Mouse (Mus musculus): ENCODE results near the gene Trp53tg5.
A peak's percentile ranks its signal among the peaks of the same experiment; 100 is the strongest.

Gene Trp53tg5

DNA sequence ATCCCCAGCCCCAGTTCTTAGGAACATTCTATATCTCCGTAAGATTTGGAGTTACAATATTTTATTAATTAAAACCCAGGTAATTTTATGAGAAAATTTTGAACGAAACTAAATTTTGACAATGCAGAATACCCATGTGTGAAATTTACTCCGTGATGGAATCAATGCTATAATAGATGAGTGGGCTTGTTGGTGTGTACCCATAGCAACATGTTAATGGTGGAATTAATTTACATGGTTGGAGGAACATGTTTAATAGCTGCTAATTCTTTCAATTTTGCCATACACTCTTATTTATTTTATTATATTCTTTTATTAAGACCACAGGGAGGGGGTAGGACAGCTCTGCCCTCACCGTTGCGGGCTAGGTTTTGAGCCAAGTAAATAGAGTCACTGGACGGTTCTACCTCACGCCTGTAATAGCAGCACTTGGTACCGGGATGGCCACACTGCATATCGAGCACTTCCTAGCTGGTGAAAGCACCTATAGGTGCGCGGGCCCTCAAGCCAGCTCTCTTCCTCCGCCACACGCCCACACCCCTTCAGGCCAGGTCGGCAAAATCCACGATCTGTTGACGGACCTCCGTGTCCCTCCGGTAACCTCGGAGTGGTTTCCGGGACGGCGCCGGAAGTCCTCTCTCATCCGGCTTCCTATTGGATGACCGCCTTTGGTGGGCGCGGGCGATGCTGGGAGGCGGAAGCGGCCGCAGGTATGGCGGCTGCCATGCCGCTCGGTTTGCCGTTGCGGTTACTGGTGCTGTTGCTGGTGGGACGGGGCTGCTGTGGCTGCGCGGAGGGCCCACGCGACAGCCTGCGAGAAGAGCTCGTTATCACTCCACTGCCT, 23.5 kb upstream of the Trp53tg5 start, which contains the start of gene Pigt:
Pigt (plus strand) TSS at position 674 of the 844 bp plus-strand sequence.
- peak; percentile 76 to 78 for DNase-seq (ENCODE audit: low read depth in 2 of 2, low spot score in 2 of 2)

DNA sequence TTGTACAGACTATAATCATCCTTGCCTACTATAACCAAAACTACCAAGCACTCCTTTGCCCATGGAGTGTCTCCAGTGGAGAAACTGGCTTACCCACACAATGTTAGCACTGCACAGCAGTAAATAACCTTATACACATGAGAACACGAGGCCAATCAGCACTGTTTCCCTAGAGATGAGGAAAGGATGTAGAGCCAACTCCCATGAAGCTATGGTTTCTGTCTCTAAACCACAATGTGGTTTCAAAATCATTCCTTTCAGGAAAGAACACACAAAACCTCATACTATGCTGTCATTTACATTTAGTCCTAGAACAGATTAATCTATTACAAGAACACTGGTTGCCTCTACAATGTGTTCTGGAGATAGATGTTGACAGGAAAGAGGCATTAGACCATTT, 22.8 kb upstream of the Trp53tg5 start:
- DNase-seq (ENCODE audit: low read depth in 2 of 2, low spot score in 2 of 2): no peak

DNA sequence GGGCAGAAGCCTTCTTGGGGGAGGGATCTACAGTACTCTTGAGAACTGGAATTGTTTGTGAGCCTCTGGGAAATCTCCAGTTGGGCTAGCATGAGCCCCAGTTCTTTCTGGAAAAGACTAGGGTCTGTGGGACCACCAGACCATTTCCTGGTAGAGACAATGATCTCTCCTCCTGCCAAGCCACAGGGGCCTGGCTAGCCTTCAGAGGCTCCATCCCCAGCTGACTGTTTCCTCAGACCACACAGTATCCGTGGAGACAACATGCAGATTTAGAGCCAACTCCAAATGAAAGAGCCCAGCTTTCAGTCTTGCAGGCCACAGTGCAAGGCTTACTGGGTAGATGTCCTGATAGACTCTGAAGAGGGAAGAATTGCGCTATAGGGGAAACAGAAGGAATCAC, 20.6 kb upstream of the Trp53tg5 start:
- no peak for DNase-seq (ENCODE audit: low read depth in 2 of 2, low spot score in 2 of 2)

DNA sequence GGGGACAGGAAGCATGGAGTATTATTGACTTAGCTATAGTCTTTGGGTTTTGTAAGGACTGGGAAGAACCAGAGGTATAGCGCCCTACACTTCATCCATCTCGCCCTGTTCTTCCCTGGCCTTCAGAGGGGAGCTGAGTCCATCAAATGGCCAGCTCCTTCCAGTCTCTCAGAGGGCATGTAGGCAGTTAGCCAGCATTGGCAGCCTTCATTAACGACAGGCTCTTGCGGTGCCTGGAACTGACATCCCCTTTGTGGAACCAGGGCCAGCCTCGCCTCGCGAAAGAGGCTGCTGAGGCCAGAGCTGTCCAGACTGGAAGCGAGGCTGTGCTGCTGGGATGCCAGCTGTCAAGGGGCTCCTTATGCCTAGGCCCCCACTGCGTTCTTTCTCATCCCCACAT, 14.3 kb upstream of the Trp53tg5 start:
- DNase-seq (ENCODE audit: low read depth in 2 of 2, low spot score in 2 of 2): no peak

DNA sequence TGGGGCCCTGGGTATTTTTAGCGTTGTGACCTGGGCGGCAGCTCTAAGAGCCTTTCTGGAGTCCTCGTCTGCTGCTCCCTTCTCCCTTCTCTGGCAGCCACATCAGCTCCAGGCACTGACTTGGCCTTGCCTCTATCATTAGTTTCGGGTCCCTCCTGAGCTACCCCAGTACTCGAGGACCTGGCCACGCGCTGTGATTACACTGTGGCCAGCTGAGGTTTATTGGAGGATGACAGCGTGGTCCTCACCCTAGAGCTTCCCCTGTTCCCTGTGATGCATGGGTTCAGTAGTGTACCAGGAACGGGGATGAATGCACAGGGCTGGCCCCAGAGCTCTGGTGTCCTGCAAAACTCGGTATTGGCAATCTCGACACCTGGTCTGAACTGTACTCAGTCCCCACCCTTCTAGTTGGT, 13.6 kb upstream of the Trp53tg5 start:
- no peak for DNase-seq (ENCODE audit: low read depth in 2 of 2, low spot score in 2 of 2)

DNA sequence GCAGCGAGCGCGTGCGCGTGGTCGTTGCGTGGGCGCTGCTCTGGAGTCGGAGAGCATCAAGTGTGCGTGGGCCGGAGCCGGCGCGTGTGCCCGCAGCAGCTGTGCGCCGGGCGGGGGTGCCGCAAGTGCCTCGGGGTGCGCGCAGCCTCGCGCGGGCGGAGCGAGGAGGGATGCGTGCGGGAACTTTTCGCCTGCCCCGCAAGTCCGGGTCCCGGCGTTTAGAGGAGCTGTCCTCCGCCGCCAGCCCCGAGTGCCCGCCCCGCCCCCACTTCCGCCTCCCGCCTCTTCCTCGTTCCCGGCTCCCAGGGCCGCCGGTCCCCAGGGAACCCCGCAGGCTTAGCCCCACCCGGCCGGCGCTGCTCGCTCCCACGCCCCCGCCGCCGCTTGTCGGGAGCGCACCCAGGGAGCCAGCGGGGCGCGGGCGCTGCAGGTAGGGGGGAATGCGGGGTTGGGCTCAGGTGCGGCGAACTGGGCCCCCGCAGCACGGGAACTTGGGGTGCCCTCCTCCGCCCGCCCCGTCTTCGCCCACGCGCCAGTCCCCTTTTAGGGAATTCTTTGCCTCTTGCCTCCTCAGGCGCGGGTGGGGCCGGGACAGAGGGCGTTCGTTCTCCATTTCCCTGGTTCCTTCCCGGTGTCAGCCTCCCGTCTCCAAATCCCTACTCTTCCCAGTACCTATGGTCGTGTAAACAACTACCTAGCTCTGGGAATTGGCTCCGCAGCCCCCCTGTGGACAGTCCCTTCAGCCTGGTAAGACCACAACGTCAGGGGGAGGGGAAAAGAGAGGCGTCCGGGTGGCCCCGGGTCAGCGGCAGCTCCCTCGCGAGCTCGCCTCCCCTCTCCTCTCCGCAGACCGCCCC, 13.0 kb upstream of the Trp53tg5 start:
- peak in 1 of 2 experiments; percentile 6 for DNase-seq (ENCODE audit: low read depth in 2 of 2, low spot score in 2 of 2)

DNA sequence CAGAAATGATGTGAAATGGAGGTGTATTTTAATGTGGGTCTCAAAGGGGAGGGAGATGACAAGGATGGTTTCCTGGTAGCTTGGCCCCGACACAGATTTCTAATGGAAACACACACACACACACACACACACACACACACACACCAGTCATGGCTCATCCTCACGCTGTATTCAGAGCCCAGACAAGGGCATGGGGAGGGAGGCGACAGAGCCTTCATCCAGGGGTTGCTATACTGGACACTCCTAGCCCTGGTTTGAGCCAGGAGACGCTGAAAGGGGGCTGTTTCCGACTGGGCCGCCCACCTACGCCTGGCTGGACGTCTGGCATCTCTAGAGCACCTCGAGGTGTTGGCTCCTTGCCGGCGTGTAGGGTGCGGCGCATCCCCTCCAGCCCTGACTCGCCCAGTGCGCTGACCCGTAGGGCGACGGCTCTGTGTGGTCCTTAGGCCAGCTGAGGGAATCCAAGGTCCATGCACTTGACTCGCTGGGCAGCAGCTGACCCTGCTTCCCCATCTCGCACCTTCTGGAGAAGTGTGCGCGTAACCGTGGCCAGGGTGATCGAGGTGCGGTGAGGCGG, 12.2 kb upstream of the Trp53tg5 start, which contains the start of gene Dbndd2:
Dbndd2 (plus strand) TSS at position 426 of the 577 bp plus-strand sequence.
- no peak for DNase-seq (ENCODE audit: low read depth in 2 of 2, low spot score in 2 of 2)

DNA sequence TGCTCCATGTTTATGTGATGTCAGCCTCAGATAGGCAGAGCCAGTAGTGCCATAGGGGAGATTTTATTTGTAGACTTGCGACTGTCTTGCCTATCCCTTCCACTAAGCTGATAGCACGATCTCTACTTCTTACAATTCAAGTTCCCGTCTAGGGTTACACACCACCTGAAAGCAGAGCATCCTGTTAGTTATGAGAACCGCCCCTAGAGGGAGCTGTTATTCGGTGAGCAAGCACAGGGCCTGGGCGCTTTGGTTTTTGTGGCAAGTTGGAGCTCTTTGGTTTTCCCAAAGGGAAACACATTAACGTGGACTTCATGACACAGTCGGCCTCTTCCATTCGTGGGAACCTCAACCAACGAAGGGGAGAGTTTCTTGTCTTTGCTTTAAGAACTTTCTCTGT, 3.3 kb downstream of the Trp53tg5 start:
- peak; percentile 42 to 52 for DNase-seq (ENCODE audit: low read depth in 2 of 2, low spot score in 2 of 2)

DNA sequence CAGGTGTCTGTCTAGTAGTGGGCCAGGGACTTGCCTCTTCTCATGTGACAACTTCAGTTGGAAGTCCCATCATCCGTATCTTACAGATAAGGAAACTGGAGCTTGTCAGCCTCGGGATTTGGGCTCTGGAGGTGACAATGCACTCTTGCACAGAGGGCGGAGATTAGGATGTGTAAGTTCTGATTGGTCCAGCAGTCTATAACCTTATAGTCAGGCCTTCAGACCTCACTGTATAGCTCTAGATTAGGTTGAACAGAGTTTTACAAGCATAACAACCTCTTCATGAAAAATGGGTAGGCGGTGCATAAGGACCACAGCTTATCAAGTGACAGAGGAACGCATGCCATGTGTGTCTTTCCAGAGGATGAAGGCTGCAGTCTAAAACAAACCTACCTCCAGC, 6.7 kb downstream of the Trp53tg5 start:
- no peak for DNase-seq (ENCODE audit: low read depth in 2 of 2, low spot score in 2 of 2)

DNA sequence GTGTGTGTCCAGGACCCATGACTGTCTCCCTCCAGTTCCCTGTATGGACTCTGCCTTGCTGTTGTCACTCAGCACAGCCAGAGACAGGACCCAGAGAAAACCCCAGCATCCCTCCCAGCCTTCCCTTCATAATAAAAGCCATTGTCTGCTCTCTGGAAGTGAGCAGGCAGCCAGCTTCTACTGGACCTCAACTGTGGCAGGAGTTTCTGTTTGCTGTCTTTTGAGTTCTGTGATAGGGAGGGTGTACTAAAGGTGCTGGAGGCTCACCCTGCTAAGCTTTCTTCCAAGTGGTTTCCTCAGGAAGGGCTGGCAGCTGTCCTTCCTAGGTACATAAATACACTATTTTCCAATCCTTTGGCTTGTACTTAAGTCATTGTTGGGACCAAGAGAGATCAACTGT, 8.4 kb downstream of the Trp53tg5 start:
- DNase-seq (ENCODE audit: low read depth in 2 of 2, low spot score in 2 of 2): no peak

DNA sequence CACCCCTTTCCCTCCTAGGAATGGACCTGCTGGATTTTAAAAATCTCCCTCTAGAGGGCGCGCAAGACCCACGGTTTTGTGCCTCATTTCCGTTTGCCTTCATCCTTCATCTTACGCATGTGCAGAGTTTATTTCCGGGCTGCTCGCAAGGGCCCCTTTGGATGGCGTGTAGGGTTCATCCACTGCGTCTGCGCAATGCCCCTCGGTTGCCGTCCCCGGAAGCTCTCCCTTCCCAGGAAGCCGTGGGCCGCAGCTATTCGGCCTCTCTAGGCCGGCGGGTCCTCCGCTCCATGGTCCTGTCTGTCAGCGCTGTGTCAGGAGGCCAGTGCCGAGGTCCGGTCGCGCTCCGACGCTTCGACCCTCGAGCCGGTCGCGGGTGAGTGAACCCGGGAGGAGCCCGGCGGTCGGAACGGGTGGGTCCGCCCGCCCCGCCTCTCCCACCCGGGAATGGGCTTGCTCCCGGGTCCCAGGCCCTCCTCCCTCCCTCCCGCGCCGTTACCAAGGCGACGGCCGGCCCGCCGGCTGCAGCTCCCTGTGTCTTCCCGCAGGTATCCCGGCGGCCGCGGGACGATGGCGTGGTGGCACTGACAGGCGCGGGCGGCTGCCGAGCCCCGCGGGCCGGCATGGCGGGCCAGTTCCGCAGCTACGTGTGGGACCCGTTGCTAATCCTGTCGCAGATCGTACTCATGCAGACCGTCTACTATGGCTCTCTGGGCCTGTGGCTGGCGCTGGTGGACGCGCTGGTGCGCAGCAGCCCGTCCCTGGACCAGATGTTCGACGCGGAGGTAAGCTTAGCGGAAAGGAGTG, 12.6 kb downstream of the Trp53tg5 start, which contains the start of gene Gm20458:
Gm20458 (plus strand) TSS at position 223 of the 807 bp plus-strand sequence.
- peak; percentile 92 to 93 for DNase-seq (ENCODE audit: low read depth in 2 of 2, low spot score in 2 of 2)

DNA sequence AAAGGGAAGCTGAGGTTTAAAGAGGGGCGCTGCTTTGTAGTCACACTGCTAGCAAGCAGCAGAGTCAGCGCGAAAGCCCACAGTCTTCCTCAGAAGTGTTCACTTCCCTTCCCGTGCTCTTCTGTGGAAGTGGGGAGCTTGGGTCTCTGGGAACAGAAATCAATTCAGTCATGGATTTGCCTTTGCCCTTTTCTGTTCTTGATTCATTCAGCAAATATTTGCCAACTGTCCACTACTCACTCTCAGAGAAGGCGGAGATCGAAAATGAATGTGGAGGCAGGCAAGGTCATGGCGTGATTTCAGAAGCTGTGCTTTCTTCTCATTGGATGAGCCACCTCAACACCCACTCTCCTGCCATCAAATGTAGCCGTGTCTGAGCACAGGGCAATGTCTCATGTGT, 15.0 kb downstream of the Trp53tg5 start:
- DNase-seq (ENCODE audit: low read depth in 2 of 2, low spot score in 2 of 2): no peak

DNA sequence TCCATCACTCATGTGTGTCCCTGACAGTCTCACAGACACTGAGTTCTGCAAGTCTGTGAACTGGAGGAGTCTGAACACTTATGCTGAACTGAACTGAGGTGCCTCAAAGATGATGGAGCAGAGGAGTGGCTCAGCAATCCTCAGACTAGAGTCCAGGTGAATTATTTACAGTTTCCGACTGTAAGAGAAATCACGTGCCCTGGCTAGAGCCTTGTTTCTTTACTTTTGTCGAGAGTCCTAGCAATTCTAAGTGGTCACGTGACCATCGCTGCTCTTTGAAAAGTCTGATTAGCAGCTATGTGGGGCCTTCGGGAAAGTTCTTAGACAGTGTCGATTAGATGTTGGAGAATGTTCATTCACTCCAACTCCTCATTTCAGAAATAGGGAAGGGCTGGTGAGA, 15.6 kb downstream of the Trp53tg5 start:
- no peak for DNase-seq (ENCODE audit: low read depth in 2 of 2, low spot score in 2 of 2)

DNA sequence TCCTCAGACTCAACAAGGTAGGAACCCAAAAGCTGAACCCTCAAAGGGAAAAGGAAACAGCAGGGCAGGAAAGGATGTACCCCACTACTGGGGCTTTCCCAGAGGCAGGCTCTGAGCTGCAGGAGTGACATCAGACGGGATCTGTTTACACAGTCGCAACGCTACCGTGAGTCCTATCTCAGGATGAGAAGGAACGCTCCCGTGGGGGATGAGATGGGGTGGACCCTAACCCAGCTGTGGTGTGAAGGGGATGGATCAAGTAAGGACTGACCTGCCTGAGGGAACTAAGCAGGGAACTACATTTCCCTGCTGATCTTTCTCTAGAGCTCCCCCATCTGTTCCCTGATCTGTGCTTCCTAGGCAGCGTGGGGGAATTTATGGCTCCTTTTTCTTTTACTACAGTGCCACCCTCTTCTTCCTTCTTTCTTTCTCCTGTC, 16.6 kb downstream of the Trp53tg5 start, which contains the start of gene Sys1:
Sys1 (plus strand) TSS at position 101 of the 437 bp plus-strand sequence.
- DNase-seq (ENCODE audit: low read depth in 2 of 2, low spot score in 2 of 2): no peak

DNA sequence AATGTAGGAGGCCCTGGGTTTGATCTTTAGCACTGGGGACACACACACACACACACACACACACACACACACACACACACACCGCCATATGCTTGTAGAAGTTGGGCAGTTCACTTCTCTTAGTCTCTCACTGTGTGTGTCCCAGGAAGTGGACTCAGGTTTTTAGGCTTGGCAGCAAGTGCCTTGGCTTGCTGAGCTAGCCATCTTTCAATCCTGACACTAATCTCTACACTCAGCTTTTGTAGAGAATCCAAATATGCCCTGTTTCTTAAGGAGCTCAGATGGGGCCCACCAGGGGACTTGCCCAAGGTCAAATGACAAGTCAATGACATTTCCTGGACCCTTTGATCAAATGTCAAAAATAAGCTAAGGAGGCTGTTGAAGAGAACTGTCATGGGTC, 17.1 kb downstream of the Trp53tg5 start:
- DNase-seq (ENCODE audit: low read depth in 2 of 2, low spot score in 2 of 2): no peak

DNA sequence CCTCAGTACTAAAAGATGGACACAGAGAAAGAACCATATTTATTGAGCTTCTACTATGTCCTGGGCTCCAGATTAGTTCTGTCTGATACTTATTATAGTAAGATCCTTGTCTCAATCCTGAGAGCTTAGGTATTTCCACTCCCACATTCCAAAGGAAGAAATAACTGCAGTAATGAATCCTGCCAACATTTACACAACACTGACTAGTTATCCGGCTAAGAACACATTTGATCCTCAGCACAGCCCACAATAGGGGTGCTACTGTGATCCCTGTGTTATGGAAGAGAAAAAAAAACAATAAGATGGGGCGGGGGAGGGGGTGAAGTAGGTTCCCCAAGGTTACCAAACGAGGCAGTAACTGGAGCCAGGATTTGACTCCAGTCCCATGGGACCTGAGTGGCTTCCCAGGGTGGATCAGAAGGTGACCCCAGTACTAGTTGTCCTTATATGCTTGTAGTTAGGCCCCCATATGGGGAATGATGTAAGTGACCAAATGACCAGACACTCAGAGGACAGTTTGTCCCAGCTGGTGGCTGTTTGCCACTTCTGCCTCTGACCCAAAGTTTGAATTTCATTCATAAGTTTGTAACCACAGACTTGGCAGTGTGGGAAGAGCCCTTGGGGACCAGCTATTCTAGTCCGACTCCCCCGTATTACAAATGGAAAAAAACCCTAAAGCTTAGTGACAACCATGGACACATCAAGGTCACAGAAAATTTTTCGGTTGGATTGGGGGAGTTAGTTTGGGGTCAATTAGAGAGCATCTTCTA, 17.9 kb downstream of the Trp53tg5 start:
- DNase-seq (ENCODE audit: low read depth in 2 of 2, low spot score in 2 of 2): no peak

DNA sequence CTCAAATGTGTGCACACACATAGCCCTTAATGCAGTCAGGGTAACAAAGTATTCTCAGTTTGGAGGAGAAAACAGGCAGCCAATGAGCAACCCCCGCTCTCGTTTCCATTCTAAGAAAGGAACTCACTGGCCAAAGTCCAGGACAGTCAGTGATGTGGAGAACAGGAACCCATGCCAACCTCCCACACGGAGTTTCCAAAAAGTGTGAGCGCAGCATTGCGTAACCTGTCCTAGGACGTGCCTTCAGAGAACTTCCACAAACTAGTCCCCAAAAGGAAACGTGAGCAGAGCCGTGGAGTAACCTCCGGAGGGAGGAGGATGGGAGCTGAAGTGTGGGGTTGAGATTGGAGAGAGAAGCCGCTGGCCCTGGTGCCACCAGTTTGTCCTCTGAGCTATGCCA, 18.7 kb downstream of the Trp53tg5 start:
- no peak for DNase-seq (ENCODE audit: low read depth in 2 of 2, low spot score in 2 of 2)

DNA sequence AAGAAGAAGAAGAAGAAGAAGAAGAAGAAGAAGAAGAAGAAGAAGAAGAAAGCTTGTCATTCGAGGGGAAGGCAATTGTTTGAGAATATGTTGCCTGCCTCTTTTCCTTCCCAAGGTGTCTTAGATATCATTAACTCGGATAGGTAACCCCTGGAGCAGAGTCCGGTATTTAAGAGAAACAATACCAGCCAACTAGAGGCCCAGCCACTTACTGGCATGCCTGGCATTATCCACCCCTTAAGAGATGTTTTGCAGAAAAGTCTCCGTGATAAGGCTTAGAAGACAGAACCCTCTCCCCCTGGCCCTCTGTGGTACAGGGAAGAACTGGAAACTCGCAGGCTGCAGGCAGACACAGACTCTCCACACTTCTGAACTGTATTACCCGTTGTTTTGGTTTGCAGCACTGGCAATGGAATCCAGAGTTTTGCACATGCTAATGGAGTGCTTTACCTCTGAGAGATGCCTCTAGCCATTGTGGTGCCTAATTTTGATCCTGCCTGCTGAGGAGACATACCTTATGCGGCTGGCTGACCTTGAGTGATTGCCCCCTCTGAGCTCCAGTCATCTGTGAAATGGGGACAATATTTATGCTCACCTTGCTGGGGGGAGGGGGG, 19.5 kb downstream of the Trp53tg5 start:
- DNase-seq (ENCODE audit: low read depth in 2 of 2, low spot score in 2 of 2): no peak

DNA sequence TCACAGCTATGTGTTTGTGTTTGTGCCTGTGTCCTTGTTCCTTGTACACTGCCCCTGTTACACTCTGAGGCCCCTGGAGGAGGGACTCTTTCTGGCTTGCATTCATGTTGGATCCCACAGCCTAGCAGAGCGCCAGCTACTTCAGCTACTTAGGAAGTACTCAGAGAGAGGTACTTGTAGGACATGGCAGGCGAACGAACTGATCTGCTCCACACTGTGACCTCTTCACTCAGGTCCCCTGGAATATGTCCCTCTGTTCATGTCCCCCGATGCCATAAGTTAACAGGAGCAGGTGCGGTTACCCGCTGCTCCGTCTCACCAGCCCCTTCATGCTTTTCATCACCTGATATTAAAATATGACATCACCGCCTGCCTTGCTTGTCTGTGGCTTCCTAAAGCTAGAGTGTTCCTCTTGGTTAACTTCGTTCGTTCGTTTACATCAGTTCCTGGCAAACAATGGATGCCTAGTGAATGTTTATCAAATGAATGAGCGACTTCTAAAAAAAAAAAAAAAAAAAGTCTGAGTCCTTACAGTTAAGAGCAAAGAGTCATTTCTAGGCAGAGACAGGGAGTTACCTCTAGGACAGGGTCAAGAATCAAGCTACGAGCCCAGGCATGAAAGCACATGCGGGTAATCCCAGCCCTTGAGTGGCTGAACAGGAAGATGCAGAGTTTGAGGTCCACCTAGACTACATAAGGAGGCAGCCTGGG, 20.3 kb downstream of the Trp53tg5 start:
- DNase-seq (ENCODE audit: low read depth in 2 of 2, low spot score in 2 of 2): no peak

All from CD8-positive naive resting alpha-beta T cell, adult 2 months (primary cell).